Mouse (Mus musculus) right cerebral cortex, adult 18-20 months (tissue): ENCODE measurements around the gene Adamtsl3.

ENCODE experiments used
- DNase-seq: peaks from one replicate; pipeline ENCODE4 v3.0.0; 2022; ENCODE audit warnings: mixed read lengths

Adamtsl3 gene

DNA sequence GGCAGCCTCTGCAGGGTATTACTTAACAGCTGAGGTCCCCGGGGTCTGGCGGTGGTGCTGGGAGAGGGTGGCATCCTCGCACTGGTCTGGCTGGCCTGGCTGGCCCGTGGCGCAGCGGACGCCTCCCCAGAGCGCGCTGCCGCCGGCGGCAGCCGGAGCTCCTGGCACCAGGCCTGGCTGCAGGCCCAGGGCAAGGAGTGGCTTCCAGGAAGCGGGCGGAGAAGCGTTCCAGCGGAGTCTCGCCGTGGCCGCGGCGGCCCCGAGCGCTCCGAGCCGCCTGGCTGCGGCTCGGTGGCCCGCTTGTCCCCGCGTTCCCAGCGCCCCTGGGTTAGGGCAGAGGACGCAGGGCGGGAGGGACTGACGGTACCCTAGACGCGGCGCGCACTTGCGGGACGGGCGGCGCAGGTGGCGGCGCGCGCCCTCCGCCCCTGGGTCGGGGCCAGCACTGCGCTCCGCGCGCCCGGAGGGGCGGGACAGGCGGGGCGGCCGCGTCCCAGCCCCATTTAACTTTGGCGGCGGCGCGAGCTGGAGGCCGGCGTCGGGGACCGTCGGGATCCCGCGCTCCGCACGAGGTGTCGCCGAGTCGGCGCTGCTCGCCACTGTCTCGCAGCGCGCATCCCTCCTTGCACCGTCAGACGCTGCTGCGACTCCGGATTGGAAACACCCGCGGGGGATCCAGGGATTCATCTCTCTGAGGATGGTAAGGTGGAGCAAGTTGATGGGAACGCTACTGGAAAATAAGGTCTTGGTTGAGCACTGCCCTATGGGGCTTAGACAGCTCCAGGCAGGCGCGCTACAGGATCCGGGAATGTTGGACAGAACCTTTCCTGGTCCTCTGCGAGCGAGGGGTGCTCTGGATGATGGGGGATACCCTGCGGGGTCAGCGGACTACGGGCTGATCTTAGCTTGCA lies at the start of gene Adamtsl3:
Gene Adamtsl3 (plus strand): TSS at position 484 of the 911 bp plus-strand sequence.
- DNase-seq = peak; percentile 10

DNA sequence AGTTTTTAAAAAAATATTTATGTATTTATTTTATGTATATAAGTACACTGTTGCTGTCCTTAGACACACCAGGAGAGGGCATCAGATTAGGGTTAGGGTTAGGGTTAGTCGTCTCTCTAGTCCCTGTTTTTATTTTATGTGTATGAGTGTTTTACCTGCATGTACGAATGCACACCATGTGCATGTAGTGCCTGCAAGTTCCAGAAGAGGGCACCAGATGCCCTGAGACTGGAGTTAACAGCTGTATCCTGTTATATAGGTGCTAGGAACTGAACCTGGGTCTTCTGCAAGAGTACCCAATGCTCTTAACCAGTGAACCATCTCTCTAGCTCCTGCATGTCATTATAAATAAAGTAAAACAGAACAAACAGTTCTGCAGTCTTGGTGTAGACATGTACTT lies 48.3 kb upstream of the Adamtsl3 start:
- no peak for DNase-seq

DNA sequence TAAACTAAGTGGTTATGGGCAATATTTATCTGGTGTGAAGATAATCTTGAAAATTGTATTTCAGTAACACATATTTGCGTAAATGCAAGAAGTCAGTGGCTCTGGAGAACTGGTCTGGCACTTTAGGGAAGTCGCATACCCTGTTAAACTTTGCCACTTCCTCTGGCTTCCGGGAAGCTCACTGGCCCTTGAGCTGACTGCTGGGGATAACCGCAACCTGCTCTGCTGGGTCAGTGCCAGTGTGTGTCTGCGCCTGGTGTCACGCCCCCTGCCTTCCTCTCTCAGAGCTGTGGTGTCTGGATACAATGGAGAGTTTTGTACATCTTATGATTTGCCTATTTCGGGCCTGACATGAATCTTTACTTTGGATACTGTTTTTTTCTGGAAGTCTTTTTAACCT lies 42.1 kb upstream of the Adamtsl3 start:
- DNase-seq = no peak

DNA sequence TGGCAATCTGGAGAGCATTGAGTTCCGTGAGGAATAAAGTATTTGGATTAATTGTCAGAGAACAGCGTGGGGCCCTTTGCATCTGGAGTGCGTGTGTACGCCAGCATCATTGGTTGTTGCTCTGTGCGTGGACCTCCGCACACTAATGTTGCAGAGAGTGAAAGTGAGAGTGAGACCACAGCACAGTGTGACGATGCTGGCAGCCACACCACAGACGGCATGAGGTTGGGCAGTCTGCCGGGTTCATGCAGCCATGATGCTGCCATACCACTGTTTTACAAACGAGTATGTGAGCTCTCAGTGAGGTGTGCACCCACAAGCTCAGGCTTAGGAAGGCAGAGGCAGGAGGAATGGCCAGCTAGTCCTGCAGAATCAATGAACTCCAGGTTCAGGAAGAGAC lies 41.4 kb upstream of the Adamtsl3 start:
- no peak for DNase-seq

DNA sequence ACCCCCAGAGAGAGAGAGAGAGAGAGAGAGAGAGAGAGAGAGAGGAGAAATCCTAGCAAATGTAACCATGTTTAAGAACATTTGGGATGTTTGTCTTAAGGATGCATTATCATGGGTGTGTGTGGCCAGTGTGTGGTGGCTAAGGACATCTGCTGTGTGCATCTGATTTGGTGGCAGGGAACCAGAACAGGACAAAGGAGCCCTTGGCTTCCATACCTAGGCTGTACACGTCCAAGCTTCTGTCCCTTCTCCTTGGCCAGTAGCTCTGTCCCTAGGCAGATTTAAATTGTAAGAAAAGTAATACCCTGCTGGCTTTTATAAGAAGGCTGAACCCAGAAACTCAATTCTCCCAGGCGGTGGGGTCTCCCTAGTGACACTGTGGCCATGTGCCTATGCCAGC lies 40.9 kb upstream of the Adamtsl3 start:
- no peak for DNase-seq

DNA sequence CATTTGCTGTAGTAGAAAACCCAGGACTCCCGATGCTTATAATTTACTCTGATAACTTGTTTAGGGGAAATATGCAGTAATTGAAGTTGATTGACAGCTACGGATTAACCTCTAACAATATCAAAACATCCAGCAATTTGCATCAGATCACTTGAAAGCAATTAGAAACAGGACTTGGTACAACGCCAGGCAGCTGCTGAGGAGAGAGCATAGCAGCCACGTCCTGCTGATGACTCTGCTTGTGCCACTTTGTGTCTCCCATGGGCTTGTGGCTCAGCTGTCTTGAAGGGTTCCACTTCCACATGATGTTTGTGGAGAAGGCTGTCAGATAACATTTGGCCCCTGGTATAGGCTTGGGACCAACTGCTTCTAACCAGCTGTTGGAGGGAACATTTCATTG lies 27.1 kb upstream of the Adamtsl3 start:
- DNase-seq = no peak

DNA sequence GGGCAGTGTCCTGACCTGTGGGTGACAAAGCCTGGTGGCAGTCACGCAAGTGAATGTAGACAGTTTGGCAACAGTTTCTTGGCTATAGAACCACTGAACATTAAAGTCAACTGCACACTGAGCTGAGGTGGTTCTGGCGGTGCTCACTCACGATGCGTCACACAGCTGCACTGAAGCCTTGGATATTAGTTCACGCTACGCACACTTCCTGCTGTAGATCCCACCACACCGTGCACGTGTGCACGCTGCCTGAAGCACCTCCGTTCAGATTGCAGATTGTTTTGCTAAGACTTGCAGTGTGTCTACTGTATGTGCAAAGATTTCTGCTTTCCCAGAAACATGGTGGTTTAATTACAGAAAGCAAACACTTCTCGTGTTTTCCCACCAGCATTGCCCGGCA lies 17.0 kb upstream of the Adamtsl3 start:
- no peak for DNase-seq

DNA sequence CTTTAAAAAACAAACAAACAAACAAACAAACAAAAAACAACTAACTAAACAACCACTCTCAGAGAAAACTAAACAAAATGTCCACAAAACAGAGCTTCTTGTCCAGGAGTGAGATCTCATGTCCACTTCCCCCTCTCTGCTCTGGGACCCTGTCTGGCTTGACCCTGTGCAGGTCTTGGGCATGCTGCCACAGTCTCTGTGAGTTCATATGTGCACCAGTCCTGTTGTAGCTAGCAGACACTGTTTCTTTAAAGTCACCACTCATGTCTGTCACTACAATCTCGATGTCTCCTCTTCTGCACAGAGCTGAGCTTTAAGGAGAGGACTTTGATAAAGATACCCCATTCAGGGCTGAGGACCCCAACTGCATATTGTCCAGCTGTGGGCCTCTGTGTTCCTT lies 8.9 kb upstream of the Adamtsl3 start:
- no peak for DNase-seq

DNA sequence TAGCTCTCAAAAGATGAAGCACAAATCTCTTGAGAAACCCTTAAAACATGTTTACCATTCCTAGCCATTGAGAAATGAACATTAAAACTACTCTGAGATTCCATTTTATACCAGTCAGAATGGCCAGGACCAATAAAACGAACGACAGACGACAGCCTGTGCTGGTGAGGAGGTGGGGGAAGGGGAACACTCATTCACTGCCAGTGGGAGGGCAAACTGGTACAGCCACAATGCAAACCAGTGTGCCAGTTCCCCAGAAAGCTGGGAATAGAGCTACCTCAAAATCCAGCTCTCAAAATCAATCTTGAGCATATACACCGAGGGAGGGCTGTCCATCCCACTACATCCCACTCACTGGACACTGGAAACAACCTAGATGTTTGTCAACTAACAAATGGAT lies 8.3 kb upstream of the Adamtsl3 start:
- no peak for DNase-seq

DNA sequence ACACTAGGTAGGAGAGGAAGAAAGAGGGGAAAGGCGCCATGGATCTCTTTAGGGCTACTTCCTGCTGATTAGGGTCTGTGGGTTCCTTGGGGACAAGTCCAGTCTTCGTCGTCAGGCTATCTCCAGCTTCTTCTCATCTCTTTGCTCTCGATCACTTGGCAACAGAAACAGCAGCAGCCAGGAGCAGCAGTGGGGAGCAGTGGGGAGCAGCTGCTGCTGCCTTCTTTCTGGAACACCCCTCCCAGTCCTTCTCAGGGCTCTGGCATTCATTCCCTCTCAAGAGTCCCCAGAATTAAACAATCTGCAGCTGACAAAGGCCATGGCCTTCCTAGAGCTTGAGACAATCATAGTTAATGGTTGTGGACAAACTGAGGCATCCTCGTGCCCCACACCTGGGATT lies 7.6 kb upstream of the Adamtsl3 start:
- DNase-seq = no peak

DNA sequence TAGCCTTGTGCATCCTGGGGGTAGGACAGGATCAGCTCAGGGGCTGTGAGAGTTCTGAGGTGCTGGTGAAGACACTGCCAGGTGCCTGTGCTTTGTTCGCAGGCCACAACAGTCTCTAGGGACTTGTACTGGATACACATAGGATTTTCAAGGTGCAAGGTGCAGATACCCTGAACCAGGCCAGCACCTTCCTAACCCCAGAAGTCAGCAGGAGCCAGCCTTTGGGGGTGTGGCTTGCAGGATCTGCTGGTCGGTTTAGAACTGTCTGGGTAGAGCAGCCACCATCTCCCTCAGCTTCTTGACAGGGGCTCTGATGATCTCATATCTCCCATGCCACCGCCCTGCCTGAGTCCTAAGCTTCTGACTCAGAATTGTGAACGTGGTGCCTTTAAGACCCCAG lies 5.7 kb upstream of the Adamtsl3 start:
- DNase-seq = no peak

DNA sequence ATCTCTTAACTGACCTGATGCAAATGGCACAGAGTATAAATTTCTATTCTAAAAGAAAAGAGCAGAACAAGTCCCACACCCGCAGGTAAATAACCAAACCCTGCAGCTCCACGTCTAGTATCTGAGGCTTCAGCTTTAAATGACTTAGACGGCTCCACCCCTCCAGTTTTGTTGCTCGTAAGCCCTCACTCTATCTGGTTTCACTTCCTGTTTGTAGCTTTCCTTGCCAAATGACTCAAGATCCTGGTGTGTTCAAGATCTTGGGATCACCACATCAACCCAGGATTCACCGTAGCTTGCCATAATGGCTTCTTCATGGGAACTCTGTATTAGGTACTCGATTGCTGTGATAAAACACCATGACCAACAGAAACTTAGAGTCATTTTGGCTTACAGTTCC lies 4.6 kb upstream of the Adamtsl3 start:
- no peak for DNase-seq

DNA sequence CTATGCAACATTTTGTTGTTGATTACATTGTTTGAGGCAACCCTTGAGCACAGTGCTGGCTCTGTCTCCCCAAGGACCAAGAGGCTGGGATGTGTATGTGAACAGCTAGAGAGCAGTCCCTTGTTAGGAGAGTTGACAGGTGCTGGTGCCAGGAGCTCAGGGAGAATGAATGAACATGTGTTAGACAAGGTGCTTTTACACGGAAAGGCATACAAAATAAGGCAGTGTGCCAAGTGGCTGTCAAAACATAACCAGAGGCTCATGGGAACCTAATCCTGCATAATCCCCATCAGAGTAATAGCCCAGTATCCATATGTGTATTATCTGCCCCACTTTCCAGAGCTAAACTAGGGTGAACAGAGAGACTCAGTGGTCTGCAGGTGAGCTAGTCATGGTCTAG lies 1.5 kb upstream of the Adamtsl3 start:
- no peak for DNase-seq

DNA sequence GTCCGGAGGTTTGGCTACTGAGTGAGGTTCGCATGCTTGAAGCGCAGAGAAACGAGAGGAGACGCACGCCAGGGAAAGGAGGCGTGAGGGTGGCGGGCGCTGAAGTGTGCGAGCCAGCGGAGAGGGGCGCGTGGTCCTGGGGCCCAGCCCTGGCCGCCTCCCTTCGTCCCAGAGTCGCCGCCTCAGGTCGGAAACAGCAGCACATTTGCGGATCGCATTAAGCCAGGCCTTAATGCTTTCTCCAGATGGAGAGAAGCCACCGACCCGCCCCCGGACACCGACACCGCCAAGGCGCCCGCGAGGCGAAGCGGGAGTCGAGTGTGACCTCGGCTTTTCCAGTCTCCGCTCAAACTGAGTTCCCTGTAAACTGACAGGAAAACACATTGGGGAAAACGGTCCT lies 638 bp downstream of the Adamtsl3 start:
- no peak for DNase-seq

DNA sequence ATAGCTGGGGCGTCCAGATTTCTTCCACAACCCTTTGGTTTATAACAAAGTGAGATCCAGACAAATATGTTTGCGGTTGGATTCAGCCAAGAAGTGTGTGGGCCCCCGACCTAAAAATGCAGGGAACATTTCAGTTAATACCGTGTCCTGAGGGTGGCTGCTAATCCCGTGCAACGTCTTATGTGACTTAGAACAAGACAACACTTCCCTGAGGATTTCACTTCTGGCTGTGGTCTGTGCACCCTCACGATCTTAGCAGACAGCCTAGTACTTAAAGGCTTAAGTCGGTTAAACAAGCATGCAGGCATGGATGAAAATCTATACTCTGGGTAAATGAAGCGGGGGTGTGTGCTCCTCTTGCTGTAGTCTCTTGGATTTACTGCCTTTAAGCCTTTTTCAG lies 2.6 kb downstream of the Adamtsl3 start:
- DNase-seq = no peak

DNA sequence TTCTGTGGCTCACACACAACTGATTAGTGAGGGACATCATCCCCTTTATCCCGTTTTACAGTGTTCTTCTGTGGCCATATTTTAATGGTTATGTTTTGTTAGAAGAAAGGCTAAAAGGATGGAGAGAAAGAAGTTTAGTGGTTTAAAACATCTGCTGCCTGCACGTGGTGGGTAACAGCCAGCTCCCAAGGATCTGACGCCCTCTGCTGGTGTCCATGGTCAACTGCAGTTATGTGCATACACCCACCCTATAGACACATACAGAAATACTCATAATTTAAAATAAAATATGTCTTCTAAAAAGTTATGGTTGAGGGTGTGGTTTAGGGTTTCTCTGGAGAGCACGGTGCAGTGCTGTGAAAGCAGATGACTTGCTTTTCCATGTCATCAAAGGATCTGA lies 3.0 kb downstream of the Adamtsl3 start:
- no peak for DNase-seq

DNA sequence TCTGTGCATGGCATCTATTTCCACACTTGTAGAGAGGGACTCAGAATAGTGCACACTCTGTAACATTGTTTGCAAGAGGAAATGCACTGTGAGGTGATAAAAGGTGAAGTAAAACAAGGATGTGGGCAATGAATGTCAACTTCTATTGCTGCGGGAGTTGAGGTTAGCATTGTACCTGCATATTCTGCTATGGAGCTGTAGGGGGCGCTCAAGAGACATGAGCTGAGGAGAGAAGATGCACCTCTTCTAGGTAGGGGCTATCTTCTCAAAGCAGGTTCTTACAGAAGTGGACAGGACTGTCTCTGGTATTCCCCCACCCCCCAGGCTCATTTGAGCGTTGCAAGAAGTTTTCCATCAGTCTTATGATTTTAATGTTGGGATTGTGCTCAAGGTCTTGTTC lies 3.7 kb downstream of the Adamtsl3 start:
- no peak for DNase-seq

DNA sequence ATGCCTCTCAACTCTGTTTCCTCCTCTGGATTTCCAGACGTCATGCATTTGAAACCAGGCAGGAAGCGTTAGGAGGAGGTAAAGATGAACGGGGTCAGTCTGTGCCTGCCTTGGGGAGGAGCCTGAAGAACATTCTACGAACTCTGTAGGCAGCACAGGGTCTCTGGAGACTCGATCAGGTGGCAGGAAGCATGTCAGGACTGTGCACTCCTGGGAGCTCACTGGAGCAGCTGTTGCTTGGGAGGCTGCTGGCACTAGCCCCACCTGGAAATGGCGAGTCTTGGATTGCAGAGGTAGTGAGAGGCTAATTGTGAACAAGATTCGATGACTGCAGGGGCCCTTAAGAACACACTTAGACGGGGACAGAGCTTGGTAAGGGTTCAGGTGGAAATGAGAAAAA lies 6.0 kb downstream of the Adamtsl3 start:
- DNase-seq = no peak

DNA sequence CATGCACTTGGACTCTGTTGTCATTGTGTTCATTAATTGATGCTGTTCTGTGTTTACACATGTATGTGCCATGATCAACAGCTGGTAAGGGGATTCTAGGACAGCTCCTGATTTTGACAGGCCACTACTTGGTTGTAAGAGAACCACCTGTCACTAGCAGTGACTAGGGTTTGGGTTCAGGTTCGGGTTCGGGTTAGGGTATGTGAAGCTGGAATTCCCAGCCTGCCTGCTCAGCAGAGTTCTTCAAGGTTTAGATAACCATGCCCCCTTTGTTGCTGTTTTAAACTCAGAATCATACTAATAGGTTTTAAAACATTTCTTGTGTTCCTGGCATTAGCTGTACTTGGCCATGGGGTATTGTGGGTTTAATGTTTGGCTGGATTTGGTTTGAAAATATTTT lies 11.2 kb downstream of the Adamtsl3 start:
- DNase-seq = no peak

DNA sequence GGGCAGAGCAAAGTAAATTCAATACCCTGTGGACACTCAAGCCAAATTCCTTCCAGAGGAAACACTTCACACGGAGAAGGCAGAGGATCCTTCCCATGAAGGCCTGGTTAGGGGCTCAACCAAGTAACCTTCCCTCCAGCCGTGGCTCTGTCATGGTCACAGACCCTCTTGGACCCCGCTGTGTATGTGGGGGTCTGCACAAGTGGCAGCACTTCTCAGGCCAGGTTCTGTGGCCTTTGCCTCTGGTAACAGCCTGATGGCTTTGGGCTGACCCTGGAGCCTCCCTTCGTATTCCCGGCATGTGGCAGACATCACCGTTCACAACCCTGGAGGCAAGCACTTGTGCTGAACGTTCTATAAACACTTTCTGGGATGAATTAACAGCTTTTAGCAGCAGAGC lies 14.3 kb downstream of the Adamtsl3 start:
- DNase-seq = no peak

DNA sequence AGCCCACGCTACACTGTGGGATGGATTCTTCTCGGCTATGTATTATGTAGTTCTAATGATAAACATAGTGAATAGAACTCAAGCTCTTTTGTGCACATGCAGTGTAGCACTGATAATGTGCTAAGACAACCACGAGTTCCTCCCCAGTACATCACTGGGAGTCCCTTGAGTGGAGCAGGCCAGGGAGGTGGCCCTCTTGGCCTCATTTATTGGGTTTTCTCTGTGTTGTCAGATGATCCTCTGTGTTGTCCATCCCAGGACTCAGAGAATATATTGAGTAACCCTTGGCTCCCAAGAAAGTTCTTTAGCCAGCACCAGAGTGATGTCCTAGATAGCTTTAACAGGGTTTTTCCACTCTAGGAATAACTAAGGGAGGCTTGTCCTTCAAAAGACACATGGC lies 14.9 kb downstream of the Adamtsl3 start:
- no peak for DNase-seq

DNA sequence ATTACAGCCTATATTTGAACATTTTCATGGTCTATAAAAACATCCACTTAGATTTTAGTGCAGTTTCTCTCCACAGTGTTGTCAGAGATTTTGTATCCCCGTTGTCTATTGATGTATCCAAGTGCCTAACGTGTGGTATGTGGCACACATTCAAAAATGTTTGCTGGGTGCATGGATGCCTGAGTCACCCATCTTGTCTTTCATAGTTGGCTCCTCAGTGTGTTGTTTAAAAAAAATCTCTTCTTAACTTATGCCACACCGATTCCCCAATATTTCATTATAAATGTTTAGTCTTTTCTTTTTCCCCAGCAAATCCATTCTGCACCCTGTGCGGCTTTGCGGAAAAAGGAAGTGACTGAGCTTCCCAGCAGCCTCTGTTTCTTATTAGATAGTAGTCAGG lies 23.7 kb downstream of the Adamtsl3 start:
- DNase-seq = no peak

DNA sequence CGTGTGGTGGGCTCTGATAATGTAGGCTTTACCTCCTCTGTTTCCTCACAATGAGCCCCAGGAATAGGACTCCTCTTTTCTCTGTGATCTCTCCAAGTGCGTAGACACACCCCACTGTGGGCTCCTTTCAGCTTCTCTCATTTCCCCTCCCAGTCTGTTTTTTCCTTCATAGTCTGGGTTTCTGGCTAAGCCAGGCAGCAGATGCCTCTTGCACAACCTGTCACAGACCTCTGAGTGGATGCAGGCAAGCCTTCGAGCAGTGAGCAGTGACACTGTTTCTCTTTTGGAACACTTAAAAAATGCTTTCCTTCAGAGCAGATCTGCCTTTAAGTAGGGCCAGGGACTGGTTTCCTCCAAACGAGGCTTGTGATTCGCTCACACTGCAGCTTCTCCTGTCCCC lies 24.2 kb downstream of the Adamtsl3 start:
- DNase-seq = no peak

DNA sequence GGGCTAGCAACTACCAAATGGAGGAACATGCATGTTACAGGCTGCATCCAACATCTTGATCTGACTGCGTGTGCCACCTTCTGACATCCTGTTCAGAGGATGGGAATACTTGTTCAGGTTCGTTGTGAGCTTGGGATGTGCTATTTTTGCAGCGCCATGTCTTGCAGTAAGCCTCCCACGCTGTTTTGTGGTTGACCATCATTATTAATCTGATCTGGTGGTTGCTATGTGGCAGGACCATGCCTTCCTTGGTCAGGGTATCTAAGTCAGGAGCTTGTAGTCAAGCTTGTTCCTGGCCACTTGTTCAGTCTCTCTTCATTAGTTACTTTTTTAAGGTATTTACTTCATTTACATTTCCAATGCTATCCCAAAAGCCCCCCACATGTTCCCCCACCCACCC lies 24.7 kb downstream of the Adamtsl3 start:
- no peak for DNase-seq

DNA sequence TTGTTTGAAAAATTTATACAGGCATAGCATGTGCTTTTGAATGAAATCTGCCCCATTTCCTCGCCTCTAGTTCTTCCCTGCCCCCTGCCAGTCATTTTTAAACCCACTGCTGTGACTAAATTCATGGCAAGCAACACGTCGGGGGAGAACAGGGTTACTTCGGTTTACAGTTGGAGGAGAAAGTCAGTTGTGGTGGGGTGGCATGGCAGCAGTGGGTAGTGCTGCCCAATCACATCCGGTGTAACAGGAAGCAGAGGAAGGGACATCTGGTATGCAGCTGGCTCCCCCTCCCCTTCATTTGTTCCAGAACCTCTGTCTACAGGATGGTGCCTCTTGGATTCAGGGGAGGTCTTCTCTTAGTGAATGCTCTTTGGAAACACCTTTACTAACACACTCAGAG lies 25.6 kb downstream of the Adamtsl3 start:
- DNase-seq = no peak
